Mouse (Mus musculus) stomach, postnatal 0 days (tissue): ENCODE results near the gene Pcif1. TPM values are rescaled to one million over a fixed set of nuclear protein-coding genes. Genes with fewer than 3 reads are reported as not detected.
"Not testable (repeated sequence)": the region's sequence is repeated elsewhere in the genome, so short reads cannot be mapped to it uniquely, and the experiment has no call there.

Experiments used
- ATAC-seq: fragments of 200-750 bp; cut with Nextera tagmentation; 2 replicates; pipeline ENCODE4 v1.8.0; 2017; ENCODE audit not compliant: low FRiP score, low TSS enrichment
- DNase-seq: peaks from one replicate; pipeline ENCODE4 v3.0.0-alpha.2; 2016; ENCODE audit warnings: low spot score
- H3K27ac ChIP-seq: fragments of 300-500 bp; sonication (generic); replicated peaks from 2 replicates; pipeline ENCODE4 v1.5.1; 2014; ENCODE audit warnings: mild to moderate bottlenecking, control low read depth
- H3K27me3 ChIP-seq: fragments of 300-500 bp; sonication (generic); 2 replicates; pipeline ENCODE4 v1.6.1; 2014; ENCODE audit warnings: low read length; ENCODE audit not compliant: control insufficient read depth, insufficient read depth
- H3K36me3 ChIP-seq: fragments of 300-500 bp; sonication (generic); 2 replicates; pipeline ENCODE4 v1.6.1; 2014; ENCODE audit warnings: low read length, mixed read lengths; ENCODE audit not compliant: control insufficient read depth, insufficient read depth
- H3K4me1 ChIP-seq: fragments of 300-500 bp; sonication (generic); replicated peaks from 2 replicates; pipeline ENCODE4 v1.6.1; 2014; ENCODE audit warnings: antibody characterized with exemption; ENCODE audit not compliant: control insufficient read depth, insufficient read depth
- H3K4me2 ChIP-seq: fragments of 300-500 bp; sonication (generic); replicated peaks from 2 replicates; pipeline ENCODE4 v1.6.1; 2014; ENCODE audit warnings: low read depth, mild to moderate bottlenecking, control low read depth, moderate library complexity
- H3K4me3 ChIP-seq: fragments of 300-500 bp; sonication (generic); 2 replicates; pipeline ENCODE4 v1.5.1; 2014; ENCODE audit warnings: low read depth, low read length, control low read depth
- H3K9ac ChIP-seq: fragments of 300-500 bp; sonication (generic); 2 replicates; pipeline ENCODE4 v1.6.1; 2014; ENCODE audit warnings: mild to moderate bottlenecking, low read length, control low read depth, mixed read lengths
- H3K9me3 ChIP-seq: fragments of 300-500 bp; sonication (generic); 2 replicates; pipeline ENCODE4 v1.6.1; 2016; ENCODE audit warnings: low read length; ENCODE audit not compliant: control insufficient read depth
- CTCF ChIP-seq: IDR thresholded peaks from 2 replicates; pipeline ENCODE4 v1.5.1; 2016; ENCODE audit warnings: antibody characterized with exemption, low read depth, mild to moderate bottlenecking, moderate library complexity
- EP300 ChIP-seq: optimal IDR thresholded peaks from 2 replicates; pipeline ENCODE3; 2016; ENCODE audit warnings: antibody characterized with exemption
- WGBS: fragments of 180-500 bp; shearing (Covaris S2); extraction: QIAGEN DNeasy Blood & Tissue Kit; methylation state at CpG from one replicate; pipeline ENCODE4 v1.1.7; 2014; 5-methylcytosine and 5-hydroxymethylcytosine counted together
- polyA plus RNA-seq: library from polyadenylated mRNA; unstranded; fragments of >200 nt; fragmentation: Nextera tagmentation; extraction: Ambion mirVana; gene quantifications from 2 replicates; pipeline ENCODE4 v1.2.1, GENCODE M21; 2015

Pcif1 gene
- polyA plus RNA-seq, 1 experiment from 2014 or later: 51.4 TPM

DNA sequence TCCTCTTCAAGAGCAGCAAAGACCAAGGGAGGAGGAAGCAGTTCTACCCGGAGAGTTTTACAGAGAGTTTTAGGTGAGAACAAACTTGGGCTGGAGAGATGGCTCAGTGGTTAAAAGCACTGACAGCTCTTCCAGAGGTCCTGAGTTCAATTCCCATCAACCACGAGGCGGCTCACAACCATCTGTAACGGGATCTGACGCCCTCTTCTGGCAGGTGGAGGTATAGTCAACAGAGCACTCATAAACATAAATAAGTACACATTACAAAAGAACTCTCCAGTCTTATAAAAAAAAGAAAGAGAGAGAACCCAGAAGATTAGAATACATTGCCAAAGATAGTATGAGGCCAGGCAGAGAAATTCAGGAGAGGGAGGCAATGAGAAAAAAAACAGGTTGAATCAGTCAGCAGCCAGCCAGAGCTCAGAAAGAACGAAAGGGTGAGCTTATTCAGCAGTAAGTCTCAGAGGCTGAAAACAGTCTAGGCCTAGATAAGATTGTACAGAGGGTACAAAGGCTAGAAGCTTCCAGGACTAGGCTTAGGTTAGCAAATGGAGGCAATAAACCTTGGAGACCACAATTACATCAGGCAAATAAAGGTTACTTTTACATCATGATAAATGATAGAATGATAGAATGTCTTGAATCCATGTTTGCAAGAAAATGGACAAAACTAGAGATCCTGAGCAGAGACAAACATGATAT, 7.4 kb upstream of the Pcif1 start:
- TF ChIP-seq CTCF: no peak; the same call in 1 of the 2 replicates
- TF ChIP-seq EP300: no peak
- H3K27ac ChIP-seq: no peak overlapping the region

DNA sequence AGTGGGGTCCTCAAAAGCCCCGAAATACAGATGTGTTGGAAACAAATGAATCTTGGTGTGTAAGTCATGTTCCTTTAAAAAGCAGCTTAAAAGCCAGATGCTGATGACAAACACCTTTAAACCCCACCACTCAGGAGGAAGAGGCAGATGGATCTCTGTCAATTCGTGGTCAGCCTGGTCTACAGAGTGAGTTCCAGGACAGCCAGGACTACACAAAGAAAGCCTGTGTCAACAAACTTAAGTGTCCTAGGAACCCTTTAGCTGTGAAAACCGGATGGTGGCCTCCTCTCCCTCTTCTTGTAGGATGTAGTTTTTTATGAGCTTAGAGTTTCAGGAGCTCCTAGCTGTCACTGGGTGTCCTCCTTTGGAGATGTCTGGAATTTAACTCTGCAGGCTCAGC, 5.5 kb upstream of the Pcif1 start:
- DNase-seq (no peak), ATAC-seq (no peak)
- Histone ChIP-seq H3K27me3 (no peaks in the 10 kb centered on the region), H3K4me1 (peaks cover 3% of the 10 kb centered on the region; the same call in 1 of the 2 replicates), H3K27ac (peak overlapping the region; percentile 14; the same call in 1 of the 2 replicates), H3K4me2 (no peak overlapping the region), H3K9me3 (no peaks in the 10 kb centered on the region), H3K4me3 (no peak overlapping the region), H3K36me3 (no peaks in the 10 kb centered on the region), H3K9ac (no peak overlapping the region)
- TF ChIP-seq EP300: no peak
- TF ChIP-seq CTCF: no peak
- 44% methylated on average over 3 of the region's 3 CpGs for WGBS

More for the DNA sequence above, 7.4 kb upstream of the Pcif1 start:
- Histone ChIP-seq H3K9me3 (no peaks in the 10 kb centered on the region), H3K9ac (no peak overlapping the region), H3K36me3 (no peaks in the 10 kb centered on the region), H3K4me1 (no peaks in the 10 kb centered on the region; the same call in none of the 2 replicates), H3K27me3 (no peaks in the 10 kb centered on the region), H3K4me3 (no peak overlapping the region), H3K4me2 (no peak overlapping the region)
- ATAC-seq (no peak), DNase-seq (no peak)
- 54% methylated on average over 6 of the region's 6 CpGs for WGBS

DNA sequence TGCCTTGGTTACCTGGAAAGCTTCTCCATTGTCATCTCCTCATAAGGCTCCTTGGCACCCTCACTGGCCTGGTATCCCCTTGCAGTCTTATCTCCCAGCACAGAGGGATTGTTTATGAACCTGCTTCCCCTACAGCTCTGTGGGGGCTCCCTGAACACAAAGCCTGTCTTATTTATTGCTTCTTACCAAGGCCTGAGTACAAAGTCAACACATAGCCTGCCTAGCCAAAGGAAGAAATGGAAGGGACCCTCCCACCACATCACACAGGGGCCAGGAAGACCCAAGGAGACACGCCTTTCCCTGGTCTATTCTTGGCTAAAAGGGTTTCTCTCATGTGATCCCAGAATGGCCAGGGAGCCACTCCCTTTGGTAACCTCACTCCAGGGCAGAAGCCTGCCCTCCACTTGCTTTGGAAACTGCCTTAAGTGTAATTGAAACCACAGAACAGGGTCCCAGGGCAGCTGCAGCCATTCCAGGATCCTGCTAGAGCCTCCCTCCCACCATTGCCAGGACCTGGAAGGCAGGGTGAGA, 4.8 kb upstream of the Pcif1 start:
- Histone ChIP-seq H3K4me3 (no peak overlapping the region), H3K4me1 (peaks cover 3% of the 10 kb centered on the region; the same call in 1 of the 2 replicates), H3K4me2 (no peak overlapping the region), H3K9ac (no peak overlapping the region), H3K27me3 (no peaks in the 10 kb centered on the region), H3K27ac (peak overlapping the region; percentile 63), H3K36me3 (no peaks in the 10 kb centered on the region), H3K9me3 (no peaks in the 10 kb centered on the region)
- TF ChIP-seq CTCF: no peak
- no peak for TF ChIP-seq EP300
- 21% methylated on average over 1 of the region's 1 CpGs for WGBS
- no peak for DNase-seq
- ATAC-seq: no peak

DNA sequence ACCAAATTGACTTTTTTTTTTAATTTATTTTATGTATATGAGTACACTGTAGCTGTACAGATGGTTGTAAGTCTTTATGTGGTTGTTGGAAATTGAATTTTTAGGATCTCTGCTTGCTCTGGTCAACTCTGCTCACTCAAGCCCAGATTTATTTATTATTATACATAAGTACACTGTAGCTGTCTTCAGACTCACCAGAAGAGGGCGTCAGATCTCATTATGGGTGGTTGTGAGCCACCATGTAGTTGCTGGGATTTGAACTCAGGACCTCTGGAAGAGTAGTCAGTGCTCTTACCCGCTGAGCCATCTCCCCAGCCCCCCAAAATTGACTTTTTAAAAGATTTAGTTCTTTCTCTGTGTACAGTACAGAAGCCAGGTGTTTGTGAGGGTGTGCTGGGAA, 3.5 kb upstream of the Pcif1 start:
- H3K27ac ChIP-seq: not testable (repeated sequence)
- TF ChIP-seq CTCF: peak; percentile 15; the same call in 1 of the 2 replicates

DNA sequence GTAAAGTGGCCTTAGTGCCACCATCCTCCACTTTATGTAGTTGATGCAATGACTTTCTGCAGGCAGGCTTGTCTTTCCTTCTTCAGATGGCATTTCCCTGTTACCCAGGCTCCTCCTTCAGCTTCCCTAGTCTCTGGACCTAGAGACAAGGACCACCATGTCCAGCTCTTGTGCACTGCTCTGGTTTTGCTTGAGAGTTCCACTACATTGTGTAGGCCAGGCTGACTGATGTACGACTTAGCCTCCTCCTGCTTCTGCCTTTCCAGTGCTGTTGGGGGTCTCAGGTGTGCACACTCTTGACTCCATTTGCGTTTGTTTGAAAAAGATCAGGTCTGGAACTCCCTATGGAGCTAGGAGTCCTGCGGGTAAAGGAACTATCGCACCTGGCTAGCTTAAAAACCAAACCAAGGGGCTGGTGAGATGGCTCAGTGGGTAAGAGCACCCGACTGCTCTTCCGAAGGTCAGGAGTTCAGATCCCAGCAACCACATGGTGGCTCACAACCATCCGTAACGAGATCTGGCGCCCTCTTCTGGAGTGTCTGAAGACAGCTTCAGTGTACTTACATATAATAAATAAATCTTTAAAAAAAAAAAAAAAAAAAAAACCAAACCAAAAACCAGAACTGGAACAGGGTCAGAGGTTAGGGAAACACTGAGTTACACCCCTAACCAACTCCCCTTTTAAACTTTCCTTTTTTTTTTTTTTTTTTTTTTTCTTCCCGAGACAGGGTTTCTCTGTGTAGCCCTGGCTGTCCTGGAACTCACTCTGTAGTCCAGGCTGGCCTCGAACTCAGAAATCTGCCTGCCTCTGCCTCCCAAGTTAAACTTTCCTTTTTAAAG, 1.5 kb upstream of the Pcif1 start:
- H3K27ac ChIP-seq, H3K4me1 ChIP-seq, ATAC-seq, DNase-seq, H3K9ac ChIP-seq, H3K36me3 ChIP-seq, H3K9me3 ChIP-seq, H3K4me3 ChIP-seq, H3K27me3 ChIP-seq: not testable (repeated sequence)
- peak overlapping the region; percentile 97 for H3K4me2 ChIP-seq
- WGBS: 71% methylated on average over 11 of the region's 11 CpGs

More for the DNA sequence above, 3.5 kb upstream of the Pcif1 start:
- not testable (repeated sequence) for H3K9ac ChIP-seq, H3K4me1 ChIP-seq, H3K4me3 ChIP-seq, H3K9me3 ChIP-seq, ATAC-seq, H3K4me2 ChIP-seq, H3K27me3 ChIP-seq, H3K36me3 ChIP-seq, DNase-seq
- whole genome bisulfite sequencing: 52% methylated on average over 2 of the region's 2 CpGs
